Mouse (Mus musculus) hindbrain, embryonic 13.5 days (tissue): ENCODE data around the gene Polr2e. TPM values are rescaled to one million over a fixed set of nuclear protein-coding genes. Genes with fewer than 3 reads are reported as not detected.
"Not testable (repeated sequence)": the region's sequence is repeated elsewhere in the genome, so short reads cannot be mapped to it uniquely, and the experiment has no call there.

Experiments
- ATAC-seq: fragments of 200-750 bp; cut with Nextera tagmentation; 2 replicates; pipeline ENCODE4 v1.8.0; 2017; ENCODE audit warnings: moderate TSS enrichment; ENCODE audit not compliant: low FRiP score
- H3K27ac ChIP-seq: fragments of 300-500 bp; sonication (generic); 2 replicates; pipeline ENCODE4 v1.5.1; 2015; ENCODE audit warnings: inconsistent platforms, mild to moderate bottlenecking, moderate library complexity
- H3K27me3 ChIP-seq: fragments of 300-500 bp; sonication (generic); 2 replicates; pipeline ENCODE4 v1.6.1; 2015; ENCODE audit warnings: mild to moderate bottlenecking, inconsistent platforms
- H3K36me3 ChIP-seq: fragments of 300-500 bp; sonication (generic); 2 replicates; pipeline ENCODE4 v1.6.1; 2015; ENCODE audit warnings: mild to moderate bottlenecking, inconsistent platforms
- H3K4me1 ChIP-seq: fragments of 300-500 bp; sonication (generic); replicated peaks from 2 replicates; pipeline ENCODE4 v1.6.1; 2015; ENCODE audit warnings: inconsistent platforms
- H3K4me2 ChIP-seq: fragments of 300-500 bp; sonication (generic); 2 replicates; pipeline ENCODE4 v1.6.1; 2015; ENCODE audit warnings: inconsistent platforms, mild to moderate bottlenecking, moderate library complexity
- H3K4me3 ChIP-seq: fragments of 300-500 bp; sonication (generic); 2 replicates; pipeline ENCODE4 v1.5.1; 2015; ENCODE audit warnings: mild to moderate bottlenecking, inconsistent platforms
- H3K9ac ChIP-seq: fragments of 300-500 bp; sonication (generic); 2 replicates; pipeline ENCODE4 v1.6.1; 2015; ENCODE audit warnings: mild to moderate bottlenecking, inconsistent platforms
- H3K9me3 ChIP-seq: fragments of 300-500 bp; sonication (generic); 2 replicates; pipeline ENCODE4 v1.6.1; 2016; ENCODE audit warnings: inconsistent platforms
- WGBS: fragments of 180-500 bp; shearing (Covaris S2); methylation state at CpG from one replicate; pipeline ENCODE4 v1.1.7; 2015; 5-methylcytosine and 5-hydroxymethylcytosine counted together
- polyA plus RNA-seq: library from polyadenylated mRNA; unstranded; fragments of >200 nt; fragmentation: Nextera tagmentation; extraction: Ambion mirVana; gene quantifications from 2 replicates; pipeline ENCODE4 v1.2.1, GENCODE M21; 2015

The Polr2e gene
- polyA plus RNA-seq, 1 experiment from 2014 or later: 150 TPM

GRCm38 (mm10) chr10:80055364-80055763 lies 15.8 kb upstream of the Polr2e start:
- whole genome bisulfite sequencing: 76% methylated on average over 5 of the region's 5 CpGs
- Histone ChIP-seq H3K27ac (no peak overlapping the region; the same call in 1 of the 2 replicates), H3K9ac (peak overlapping the region; percentile 97)

GRCm38 (mm10) chr10:80054911-80055310 lies 15.3 kb upstream of the Polr2e start:
- not testable (repeated sequence) for H3K9me3 ChIP-seq, H3K27me3 ChIP-seq, ATAC-seq
- H3K4me1 ChIP-seq: peaks cover 28% of the 10 kb centered on the region
- H3K27ac ChIP-seq: peak overlapping the region; percentile 98
- H3K4me2 ChIP-seq: peak overlapping the region; percentile 80
- H3K9ac ChIP-seq: peak overlapping the region; percentile 97
- H3K36me3 ChIP-seq: peaks cover 43% of the 10 kb centered on the region
- 21% methylated on average over 3 of the region's 3 CpGs for WGBS
- H3K4me3 ChIP-seq: peak overlapping the region; percentile 87

More at GRCm38 (mm10) chr10:80055364-80055763, 15.8 kb upstream of the Polr2e start:
- ATAC-seq: no peak
- Histone ChIP-seq H3K27me3 (0 out of 2 replicates have a peak, but pooled peaks cover 1% of the 10 kb centered on the region), H3K36me3 (peaks cover 47% of the 10 kb centered on the region), H3K4me1 (peaks cover 28% of the 10 kb centered on the region), H3K9me3 (no peaks in the 10 kb centered on the region), H3K4me2 (peak overlapping the region; percentile 80), H3K4me3 (peak overlapping the region; percentile 87)

GRCm38 (mm10) chr10:80053831-80054815 lies 14.5 kb upstream of the Polr2e start:
- Histone ChIP-seq H3K27ac (peak overlapping the region; percentile 98), H3K27me3 (0 out of 2 replicates have a peak, but pooled peaks cover 5% of the 10 kb centered on the region), H3K4me2 (peak overlapping the region; percentile 80), H3K9me3 (no peaks in the 10 kb centered on the region), H3K36me3 (peaks cover 35% of the 10 kb centered on the region), H3K4me3 (peak overlapping the region; percentile 87), H3K4me1 (peaks cover 28% of the 10 kb centered on the region), H3K9ac (peak overlapping the region; percentile 97)
- peak; percentile 62 for ATAC-seq
- WGBS: 1% methylated on average over 77 of the region's 77 CpGs

- H3K27ac ChIP-seq: peak overlapping the region; percentile 98
- 0 out of 2 replicates have a peak, but pooled peaks cover 5% of the 10 kb centered on the region for H3K27me3 ChIP-seq
- H3K9me3 ChIP-seq: no peaks in the 10 kb centered on the region
- H3K4me2 ChIP-seq: peak overlapping the region; percentile 80
- peak overlapping the region; percentile 87 for H3K4me3 ChIP-seq
- peaks cover 33% of the 10 kb centered on the region for H3K4me1 ChIP-seq
- peak; percentile 97 for ATAC-seq
- under 1% methylated on average over 47 of the region's 47 CpGs for WGBS
- H3K9ac ChIP-seq: peak overlapping the region; percentile 97
- peaks cover 27% of the 10 kb centered on the region for H3K36me3 ChIP-seq
These were observed 13.7 kb upstream of the Polr2e start for GRCm38 (mm10) chr10:80053259-80053780.

GRCm38 (mm10) chr10:80052374-80052764 lies 12.8 kb upstream of the Polr2e start:
- Histone ChIP-seq H3K27ac (peak overlapping the region; percentile 40; the same call in 1 of the 2 replicates), H3K4me2 (no peak overlapping the region; the same call in 1 of the 2 replicates), H3K9me3 (no peaks in the 10 kb centered on the region), H3K9ac (no peak overlapping the region), H3K27me3 (0 out of 2 replicates have a peak, but pooled peaks cover 5% of the 10 kb centered on the region), H3K4me3 (no peak overlapping the region), H3K4me1 (peaks cover 42% of the 10 kb centered on the region), H3K36me3 (peaks cover 17% of the 10 kb centered on the region)
- ATAC-seq: no peak
- WGBS: 84% methylated on average over 5 of the region's 5 CpGs

- Histone ChIP-seq H3K9me3 (no peaks in the 10 kb centered on the region), H3K27me3 (0 out of 2 replicates have a peak, but pooled peaks cover 5% of the 10 kb centered on the region), H3K36me3 (peaks cover 12% of the 10 kb centered on the region), H3K4me2 (no peak overlapping the region), H3K27ac (peak overlapping the region; percentile 40; the same call in 1 of the 2 replicates), H3K9ac (no peak overlapping the region), H3K4me1 (peaks cover 46% of the 10 kb centered on the region), H3K4me3 (no peak overlapping the region)
- no peak for ATAC-seq
- WGBS: 32% methylated on average over 14 of the region's 14 CpGs
These were observed 12.2 kb upstream of the Polr2e start for GRCm38 (mm10) chr10:80051618-80052373.

GRCm38 (mm10) chr10:80050885-80051617 lies 11.5 kb upstream of the Polr2e start:
- H3K27ac ChIP-seq: 0 out of 2 replicates have a peak overlapping the region, but pooled peaks have one; percentile 5
- WGBS: 16% methylated on average over 15 of the region's 15 CpGs
- 0 out of 2 replicates have a peak overlapping the region, but pooled peaks have one; percentile 46 for H3K9ac ChIP-seq

GRCm38 (mm10) chr10:80050244-80050643 lies 10.6 kb upstream of the Polr2e start:
- Histone ChIP-seq H3K4me2 (no peak overlapping the region), H3K27ac (no peak overlapping the region), H3K9me3 (no peaks in the 10 kb centered on the region), H3K4me1 (peaks cover 35% of the 10 kb centered on the region), H3K27me3 (0 out of 2 replicates have a peak, but pooled peaks cover 5% of the 10 kb centered on the region), H3K4me3 (no peak overlapping the region), H3K9ac (peak overlapping the region; percentile 46), H3K36me3 (no peaks in the 10 kb centered on the region)
- WGBS: 21% methylated on average over 6 of the region's 6 CpGs
- no peak for ATAC-seq

More at GRCm38 (mm10) chr10:80050885-80051617, 11.5 kb upstream of the Polr2e start:
- Histone ChIP-seq H3K36me3 (peaks cover 6% of the 10 kb centered on the region), H3K27me3 (0 out of 2 replicates have a peak, but pooled peaks cover 5% of the 10 kb centered on the region), H3K4me1 (peaks cover 42% of the 10 kb centered on the region), H3K4me3 (no peak overlapping the region), H3K9me3 (no peaks in the 10 kb centered on the region), H3K4me2 (no peak overlapping the region)
- no peak for ATAC-seq

- Histone ChIP-seq H3K4me3 (no peak overlapping the region), H3K9ac (no peak overlapping the region), H3K27me3 (0 out of 2 replicates have a peak, but pooled peaks cover 5% of the 10 kb centered on the region), H3K9me3 (no peaks in the 10 kb centered on the region), H3K27ac (peak overlapping the region; percentile 60; the same call in 1 of the 2 replicates), H3K36me3 (no peaks in the 10 kb centered on the region), H3K4me1 (peaks cover 24% of the 10 kb centered on the region), H3K4me2 (no peak overlapping the region)
- WGBS: 67% methylated on average over 3 of the region's 3 CpGs
- ATAC-seq: no peak
These were observed 9.2 kb upstream of the Polr2e start for GRCm38 (mm10) chr10:80048834-80049233.

- H3K4me2 ChIP-seq: no peak overlapping the region
- WGBS: 8% methylated on average over 5 of the region's 5 CpGs
- ATAC-seq: no peak
These were observed 8.8 kb upstream of the Polr2e start for GRCm38 (mm10) chr10:80048396-80048795.

GRCm38 (mm10) chr10:80047041-80047565 lies 7.5 kb upstream of the Polr2e start, which contains the start of gene Gpx4:
TSS of gene Gpx4 (plus strand) at chr10:80047166.
- Histone ChIP-seq H3K4me1 (peaks cover 18% of the 10 kb centered on the region), H3K4me3 (no peak within 1 kb of the TSS), H3K9me3 (no peaks in the 10 kb centered on the region), H3K27me3 (0 out of 2 replicates have a peak, but pooled peaks cover 5% of the 10 kb centered on the region), H3K4me2 (no peak within 1 kb of the TSS), H3K9ac (peak within 1 kb of the TSS; percentile 31), H3K36me3 (no peaks in the 10 kb centered on the region), H3K27ac (0 out of 2 replicates have a peak within 1 kb of the TSS, but pooled peaks have one; percentile 60)
- WGBS: 47% methylated on average over 9 of the region's 9 CpGs
- ATAC-seq: no peak

More at GRCm38 (mm10) chr10:80048396-80048795, 8.8 kb upstream of the Polr2e start:
- no peaks in the 10 kb centered on the region for H3K36me3 ChIP-seq
- H3K9ac ChIP-seq: no peak overlapping the region
- H3K27ac ChIP-seq: peak overlapping the region; percentile 60; the same call in 1 of the 2 replicates
- H3K27me3 ChIP-seq: 0 out of 2 replicates have a peak, but pooled peaks cover 5% of the 10 kb centered on the region
- peaks cover 24% of the 10 kb centered on the region for H3K4me1 ChIP-seq
- H3K9me3 ChIP-seq: no peaks in the 10 kb centered on the region
- no peak overlapping the region for H3K4me3 ChIP-seq
